Mouse (Mus musculus) G1E (cell line): ENCODE results near the gene Sh3gl1. TPM values are rescaled to one million over a fixed set of nuclear protein-coding genes. Genes with fewer than 3 reads are reported as not detected.
A peak's percentile ranks its signal among the peaks of the same experiment; 100 is the strongest.

Source experiments
- ATAC-seq: 2 replicates; pipeline ENCODE4 v1.8.0; 2016; ENCODE audit warnings: mild to moderate bottlenecking; ENCODE audit not compliant: insufficient number of reproducible peaks, poor library complexity, low FRiP score, severe bottlenecking; ENCODE audit errors: extremely low read depth
- DNase-seq: peaks from one replicate; pipeline ENCODE4 v3.0.0; 2012; ENCODE audit warnings: low spot score
- H3K27me3 ChIP-seq: 2 replicates; pipeline ENCODE4 v1.6.1; 2012; ENCODE audit warnings: mild to moderate bottlenecking, low read length, inconsistent platforms; ENCODE audit not compliant: insufficient read depth
- H3K36me3 ChIP-seq: replicated peaks from 2 replicates; pipeline ENCODE3; 2012; ENCODE audit warnings: mild to moderate bottlenecking, inconsistent platforms
- H3K4me1 ChIP-seq: 2 replicates; pipeline ENCODE4 v1.6.1; 2012; ENCODE audit warnings: low read depth, low read length, inconsistent platforms, mixed read lengths; ENCODE audit not compliant: insufficient read depth
- H3K4me3 ChIP-seq: 2 replicates; pipeline ENCODE4 v1.5.1; 2012; ENCODE audit warnings: low read depth, mild to moderate bottlenecking, inconsistent platforms, low read length, moderate library complexity, mixed read lengths
- H3K9me3 ChIP-seq: replicated peaks from 2 replicates; pipeline ENCODE4 v1.6.1; 2012; ENCODE audit warnings: inconsistent platforms
- CTCF ChIP-seq: IDR thresholded peaks from 2 replicates; pipeline ENCODE4 v1.5.1; 2012; ENCODE audit warnings: low read depth, low read length, inconsistent platforms, mixed read lengths
- GATA1 ChIP-seq: IDR thresholded peaks from 2 replicates; pipeline ENCODE4 v1.6.1; 2012; ENCODE audit warnings: borderline replicate concordance, low read length, inconsistent platforms, mixed read lengths
- GATA2 ChIP-seq: IDR thresholded peaks from 2 replicates; pipeline ENCODE4 v1.6.1; 2012; ENCODE audit warnings: low read depth, low read length, inconsistent platforms, borderline replicate concordance
- POLR2AphosphoS5 ChIP-seq: IDR thresholded peaks from 2 replicates; pipeline ENCODE4 v1.6.1; 2012; ENCODE audit warnings: low read depth, low read length, inconsistent platforms; ENCODE audit not compliant: insufficient replicate concordance
- TAL1 ChIP-seq: conservative IDR thresholded peaks from 2 replicates; pipeline ENCODE4 v1.6.1; 2012; ENCODE audit warnings: low read depth, low read length, inconsistent platforms, mixed read lengths
- polyA plus RNA-seq: library from polyadenylated mRNA; stranded (reverse); fragments of >175 nt; gene quantifications from 2 replicates; pipeline ENCODE4 v1.2.3, GENCODE M21; 2012
- total RNA-seq, 2 experiments: library from RNA; stranded (forward) in 1 of 2; stranded (reverse) in 1 of 2; fragments of 200-1000 nt in 1 of 2; fragments of >200 nt in 1 of 2; fragmentation: Nextera tagmentation in 1 of 2; gene quantifications; 2 replicates each; pipeline ENCODE4 v1.2.3; 2014 to 2017

Sh3gl1 gene
- total and polyA plus RNA-seq, 3 experiments, result 24.3 to 64.2 (median 28.5) TPM

DNA sequence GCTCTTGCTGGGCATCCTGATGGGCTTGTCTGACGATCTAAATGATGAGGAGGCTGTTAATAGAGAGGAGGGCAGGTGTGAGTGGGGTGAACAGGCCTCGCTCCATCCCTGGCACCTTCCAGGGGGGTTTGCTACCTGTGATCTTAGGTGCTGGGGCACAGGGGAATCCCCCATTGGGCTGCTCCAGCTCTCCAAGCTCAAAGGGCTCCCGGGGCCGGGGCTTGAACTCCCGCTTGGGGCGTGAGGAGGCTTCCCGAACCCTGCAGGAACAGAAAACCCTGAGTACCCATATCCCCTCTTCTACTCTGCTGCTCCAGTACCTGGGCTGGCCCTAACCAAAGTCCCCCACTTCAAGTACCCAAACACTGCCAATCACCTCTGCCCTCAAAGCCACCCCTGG lies 18.6 kb downstream of the Sh3gl1 start:
- Histone ChIP-seq H3K36me3 (peaks cover 92% of the 10 kb centered on the region), H3K4me1 (peaks cover 32% of the 10 kb centered on the region), H3K27me3 (no peaks in the 10 kb centered on the region), H3K9me3 (no peaks in the 10 kb centered on the region), H3K4me3 (no peak overlapping the region)
- TF ChIP-seq POLR2AphosphoS5, result no peak
- no peak for TF ChIP-seq TAL1
- no peak for TF ChIP-seq GATA1
- TF ChIP-seq GATA2, result no peak
- no peak for TF ChIP-seq CTCF
- ATAC-seq (no peak), DNase-seq (no peak)

DNA sequence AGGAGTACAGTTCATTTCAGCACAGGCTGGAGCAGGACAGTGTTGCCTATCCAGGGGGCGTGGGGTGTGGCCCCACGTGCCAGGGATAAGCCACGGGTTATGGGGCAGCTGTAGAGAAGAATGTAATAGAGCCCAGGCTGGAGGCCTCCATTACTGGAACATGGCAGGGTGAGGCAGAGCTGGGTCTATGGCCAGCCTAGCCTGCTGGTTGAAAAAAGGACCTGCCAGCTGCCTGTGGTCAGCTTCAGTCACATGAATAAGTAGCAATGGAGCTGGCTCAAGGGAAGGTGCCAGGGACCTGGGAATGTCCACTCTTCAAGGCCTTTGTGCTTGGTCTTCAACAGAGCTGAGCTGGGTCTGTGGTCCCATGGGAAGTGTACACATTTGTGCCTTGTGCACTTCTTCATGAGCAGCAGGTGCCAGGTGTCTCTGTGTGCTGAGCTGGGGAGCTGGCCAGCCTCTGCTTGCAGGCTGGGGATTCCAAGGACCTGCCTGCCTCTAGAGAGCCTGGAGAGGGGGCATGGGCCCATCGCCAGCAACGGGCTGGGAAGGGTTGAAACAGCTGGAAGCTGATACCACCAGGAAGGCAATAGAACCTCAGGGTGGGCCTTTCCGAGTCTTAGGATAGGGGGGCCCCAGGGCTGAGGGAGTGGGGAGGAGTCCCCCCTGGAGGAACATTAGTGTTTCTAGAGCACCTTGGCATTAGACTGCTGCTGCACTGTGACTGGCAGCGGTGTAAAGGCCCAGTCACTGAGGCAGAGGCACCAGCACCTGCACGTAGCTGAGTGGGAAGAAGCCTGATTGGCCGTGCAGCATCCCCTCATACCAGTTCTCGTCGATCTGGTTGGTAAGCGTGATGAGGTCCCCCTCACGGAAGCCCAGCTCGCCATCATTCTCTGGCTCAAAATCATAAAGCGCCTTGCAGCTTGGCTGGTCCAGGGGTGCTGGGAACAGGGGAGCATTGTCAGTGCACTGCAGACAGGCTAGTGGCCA lies 19.3 kb downstream of the Sh3gl1 start:
- no peak for TF ChIP-seq TAL1
- TF ChIP-seq POLR2AphosphoS5, result no peak
- no peak for TF ChIP-seq CTCF
- H3K36me3 ChIP-seq, result peaks cover 89% of the 10 kb centered on the region
- no peaks in the 10 kb centered on the region for H3K9me3 ChIP-seq
- ATAC-seq, result no peak
- no peak overlapping the region for H3K4me3 ChIP-seq
- no peak for DNase-seq
- peaks cover 29% of the 10 kb centered on the region for H3K4me1 ChIP-seq
- H3K27me3 ChIP-seq, result no peaks in the 10 kb centered on the region

- no peak overlapping the region for H3K4me3 ChIP-seq
- H3K36me3 ChIP-seq, result peaks cover 89% of the 10 kb centered on the region
- ATAC-seq (no peak), DNase-seq (no peak)
- H3K27me3 ChIP-seq, result no peaks in the 10 kb centered on the region
- no peak for TF ChIP-seq TAL1
- no peak for TF ChIP-seq POLR2AphosphoS5
- TF ChIP-seq GATA1, result no peak
- no peak for TF ChIP-seq CTCF
- TF ChIP-seq GATA2, result no peak
- H3K4me1 ChIP-seq, result peaks cover 23% of the 10 kb centered on the region
- H3K9me3 ChIP-seq, result no peaks in the 10 kb centered on the region
These were observed 20.1 kb downstream of the Sh3gl1 start for GRCm38 (mm10) chr17:56016382-56016781.

DNA sequence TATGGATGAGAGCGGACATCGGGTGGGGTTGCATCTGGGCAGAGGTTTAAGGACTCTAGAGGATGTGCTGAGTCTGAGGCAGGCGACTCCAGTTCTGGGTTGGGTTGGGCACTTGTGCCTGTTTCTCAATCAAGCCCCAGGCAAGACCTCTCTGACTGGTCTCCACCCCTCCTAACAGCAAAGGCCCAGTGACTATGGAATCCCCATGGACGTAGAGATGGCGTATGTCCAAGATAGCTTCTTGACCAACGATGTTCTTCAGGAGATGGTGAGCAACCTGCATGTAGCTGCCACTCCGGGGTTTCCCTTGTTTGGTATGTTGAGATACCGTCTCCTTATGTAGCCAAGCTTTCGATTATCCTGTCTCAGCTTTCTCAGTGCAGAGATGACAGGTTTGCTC lies 21.1 kb downstream of the Sh3gl1 start:
- ATAC-seq, result no peak
- H3K27me3 ChIP-seq, result no peaks in the 10 kb centered on the region
- DNase-seq, result no peak
- peaks cover 88% of the 10 kb centered on the region for H3K36me3 ChIP-seq
- TF ChIP-seq GATA1 (no peak), CTCF (no peak), GATA2 (no peak), POLR2AphosphoS5 (no peak), TAL1 (no peak)
- no peak overlapping the region for H3K4me3 ChIP-seq
- peaks cover 23% of the 10 kb centered on the region for H3K4me1 ChIP-seq
- no peaks in the 10 kb centered on the region for H3K9me3 ChIP-seq

DNA sequence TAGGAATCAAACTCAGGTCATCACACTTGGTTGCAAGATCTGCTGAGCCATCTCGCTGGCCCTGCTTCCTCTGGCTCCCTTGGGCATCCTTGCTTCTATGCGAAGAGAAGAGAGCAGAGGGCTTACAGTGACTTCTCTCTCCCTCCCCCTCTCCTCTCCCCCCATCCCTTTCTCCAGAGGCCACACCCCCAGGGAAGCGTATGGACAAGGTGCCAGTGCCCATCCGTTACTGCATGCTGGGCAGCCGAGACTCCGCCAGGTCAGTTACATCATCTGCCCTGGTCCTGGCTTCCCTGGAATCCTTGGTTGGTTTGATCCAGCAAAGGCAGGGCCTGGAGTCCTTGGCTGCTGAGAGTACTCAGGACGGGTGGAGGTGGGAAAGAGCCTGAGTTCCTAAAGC lies 25.0 kb downstream of the Sh3gl1 start:
- no peak for DNase-seq
- no peak for TF ChIP-seq GATA2
- no peak for TF ChIP-seq TAL1
- no peak for TF ChIP-seq CTCF
- TF ChIP-seq GATA1, result no peak
- Histone ChIP-seq H3K27me3 (no peaks in the 10 kb centered on the region), H3K9me3 (no peaks in the 10 kb centered on the region), H3K4me1 (peaks cover 39% of the 10 kb centered on the region), H3K4me3 (no peak overlapping the region), H3K36me3 (peaks cover 52% of the 10 kb centered on the region)
- ATAC-seq, result no peak

DNA sequence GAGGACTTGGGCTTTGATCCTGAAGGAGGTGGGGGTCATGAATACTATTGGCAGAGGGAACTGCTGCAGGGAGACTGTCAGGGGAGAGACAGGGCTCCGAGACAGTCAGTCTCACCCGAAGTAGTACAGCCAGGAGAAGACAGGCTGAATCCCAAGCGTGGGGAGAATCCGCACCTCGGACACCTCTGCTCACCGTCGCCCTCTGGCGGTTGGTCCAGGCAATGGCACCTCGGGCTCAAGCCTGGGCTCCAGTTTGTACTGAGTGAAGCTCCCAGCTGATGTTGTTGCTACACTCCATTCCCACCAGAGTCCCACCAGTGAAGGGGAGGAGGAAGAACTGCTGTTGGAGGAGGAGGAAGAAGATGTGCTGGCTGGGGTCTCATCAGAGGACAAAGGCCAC lies 25.8 kb downstream of the Sh3gl1 start:
- peak; percentile 31 for DNase-seq
- H3K27me3 ChIP-seq, result no peaks in the 10 kb centered on the region
- peaks cover 42% of the 10 kb centered on the region for H3K4me1 ChIP-seq
- peak overlapping the region; percentile 92; the same call in 1 of the 2 replicates for H3K4me3 ChIP-seq
- no peak for TF ChIP-seq POLR2AphosphoS5
- peak; percentile 100 for TF ChIP-seq CTCF
- no peak for TF ChIP-seq GATA1
- ATAC-seq, result no peak
- no peaks in the 10 kb centered on the region for H3K9me3 ChIP-seq
- peaks cover 44% of the 10 kb centered on the region for H3K36me3 ChIP-seq
